Mouse (Mus musculus) G1E (cell line): ENCODE results near the gene Gm12166.

ENCODE experiments used
- CTCF ChIP-seq: IDR thresholded peaks from 2 replicates; pipeline ENCODE4 v1.5.1; 2012; ENCODE audit warnings: low read depth, low read length, inconsistent platforms, mixed read lengths
- GATA1 ChIP-seq: IDR thresholded peaks from 2 replicates; pipeline ENCODE4 v1.6.1; 2012; ENCODE audit warnings: borderline replicate concordance, low read length, inconsistent platforms, mixed read lengths
- GATA2 ChIP-seq: IDR thresholded peaks from 2 replicates; pipeline ENCODE4 v1.6.1; 2012; ENCODE audit warnings: low read depth, low read length, inconsistent platforms, borderline replicate concordance
- POLR2AphosphoS5 ChIP-seq: IDR thresholded peaks from 2 replicates; pipeline ENCODE4 v1.6.1; 2012; ENCODE audit warnings: low read depth, low read length, inconsistent platforms; ENCODE audit not compliant: insufficient replicate concordance
- TAL1 ChIP-seq: conservative IDR thresholded peaks from 2 replicates; pipeline ENCODE4 v1.6.1; 2012; ENCODE audit warnings: low read depth, low read length, inconsistent platforms, mixed read lengths

DNA sequence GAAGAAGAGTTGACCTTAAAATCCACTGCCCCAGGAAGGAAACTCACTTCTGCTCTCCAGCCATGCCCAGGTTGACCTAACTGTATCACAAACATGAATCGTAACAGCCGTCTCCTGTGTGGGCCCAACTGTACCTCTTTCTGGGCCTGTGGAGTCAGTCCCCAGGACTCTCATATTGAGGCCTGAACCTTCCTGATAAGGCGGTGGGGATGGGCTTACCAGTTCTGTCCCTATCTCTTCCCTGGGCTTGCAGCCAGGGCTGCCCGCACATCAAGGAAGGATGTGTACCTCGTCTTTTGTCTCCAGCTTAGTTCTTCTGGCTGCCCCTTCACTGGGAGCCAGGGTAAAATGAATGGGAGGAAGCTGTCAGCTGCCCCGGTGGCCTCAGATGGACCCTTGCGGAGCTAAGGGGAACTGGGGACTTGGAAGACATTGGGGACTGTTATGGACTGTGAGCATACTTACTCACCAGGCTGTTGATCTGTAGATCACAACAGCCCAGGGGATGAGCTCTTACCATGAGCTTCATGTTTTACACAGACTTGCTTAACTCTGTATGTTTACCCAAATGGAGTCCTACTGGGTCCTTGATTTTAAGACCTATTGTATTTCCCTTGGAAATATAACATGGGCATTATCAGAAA is 25.7 kb upstream of the Gm12166 start:
- no peak for TF ChIP-seq CTCF
- no peak for TF ChIP-seq POLR2AphosphoS5
- TF ChIP-seq TAL1: no peak
- no peak for TF ChIP-seq GATA1
- TF ChIP-seq GATA2: no peak
